Mouse (Mus musculus): ENCODE results near the gene Oscp1. TPM values are rescaled to one million over a fixed set of nuclear protein-coding genes. Genes with fewer than 3 reads are reported as not detected.

Oscp1 gene
- polyA plus RNA-seq, 1 experiment from 2014 or later, result 1.5 TPM

- peaks cover 17% of the 10 kb centered on the region for H3K4me1 ChIP-seq (replicated peaks)
- H3K27me3 ChIP-seq, result no peaks in the 10 kb centered on the region
- H3K9me3 ChIP-seq (replicated peaks), result no peaks in the 10 kb centered on the region
- ATAC-seq (ENCODE audit: low read depth), result no peak
- H3K4me3 ChIP-seq (replicated peaks), result no peak overlapping the region
- H3K4me2 ChIP-seq, result no peak overlapping the region
- no peak for DNase-seq
- WGBS (ENCODE audit: insufficient replicate concordance), result 64% methylated on average over 7 of the region's 7 CpGs
- H3K9ac ChIP-seq, result no peak overlapping the region
- H3K36me3 ChIP-seq, result peaks cover 67% of the 10 kb centered on the region
- H3K27ac ChIP-seq, result no peak overlapping the region
Measured at GRCm38 (mm10) chr4:126051617-126052016, 6.7 kb upstream of the Oscp1 start.

GRCm38 (mm10) chr4:126057207-126058133 is 895 bp upstream of the Oscp1 start:
- Histone ChIP-seq H3K9ac (peak overlapping the region; percentile 83), H3K4me3 (replicated peaks) (peak overlapping the region; percentile 80), H3K4me2 (peak overlapping the region; percentile 92), H3K27ac (peak overlapping the region; percentile 89), H3K27me3 (no peaks in the 10 kb centered on the region), H3K4me1 (replicated peaks) (peaks cover 25% of the 10 kb centered on the region), H3K36me3 (peaks cover 35% of the 10 kb centered on the region), H3K9me3 (replicated peaks) (no peaks in the 10 kb centered on the region)
- ATAC-seq (ENCODE audit: low read depth), result peak; percentile 41
- 8% methylated on average over 19 of the region's 19 CpGs for whole genome bisulfite sequencing (ENCODE audit: insufficient replicate concordance)
- DNase-seq, result no peak

GRCm38 (mm10) chr4:126058997-126059362 is 615 bp downstream of the Oscp1 start:
- Histone ChIP-seq H3K9ac (peak overlapping the region; percentile 71), H3K9me3 (replicated peaks) (no peaks in the 10 kb centered on the region), H3K4me3 (replicated peaks) (peak overlapping the region; percentile 80), H3K4me2 (peak overlapping the region; percentile 92), H3K4me1 (replicated peaks) (peaks cover 25% of the 10 kb centered on the region), H3K27ac (0 out of 2 replicates have a peak overlapping the region, but pooled peaks have one; percentile 3), H3K36me3 (peaks cover 23% of the 10 kb centered on the region), H3K27me3 (no peaks in the 10 kb centered on the region)
- DNase-seq (no peak), ATAC-seq (ENCODE audit: low read depth) (no peak)
- WGBS (ENCODE audit: insufficient replicate concordance), result 40% methylated on average over 9 of the region's 9 CpGs

GRCm38 (mm10) chr4:126062856-126063255 is 4.5 kb downstream of the Oscp1 start:
- WGBS (ENCODE audit: insufficient replicate concordance), result 52% methylated on average over 1 of the region's 1 CpGs
- no peaks in the 10 kb centered on the region for H3K36me3 ChIP-seq
- no peak overlapping the region for H3K9ac ChIP-seq
- H3K4me3 ChIP-seq (replicated peaks), result no peak overlapping the region
- DNase-seq (no peak), ATAC-seq (ENCODE audit: low read depth) (no peak)
- H3K27me3 ChIP-seq, result no peaks in the 10 kb centered on the region
- no peak overlapping the region for H3K27ac ChIP-seq
- H3K9me3 ChIP-seq (replicated peaks), result no peaks in the 10 kb centered on the region
- peaks cover 9% of the 10 kb centered on the region for H3K4me1 ChIP-seq (replicated peaks)
- no peak overlapping the region for H3K4me2 ChIP-seq

- DNase-seq (no peak), ATAC-seq (ENCODE audit: low read depth) (no peak)
- 71% methylated on average over 7 of the region's 7 CpGs for WGBS (ENCODE audit: insufficient replicate concordance)
- Histone ChIP-seq H3K9me3 (replicated peaks) (no peaks in the 10 kb centered on the region), H3K4me3 (replicated peaks) (no peak overlapping the region), H3K27ac (no peak overlapping the region), H3K36me3 (no peaks in the 10 kb centered on the region), H3K4me1 (replicated peaks) (no peaks in the 10 kb centered on the region), H3K4me2 (no peak overlapping the region), H3K9ac (no peak overlapping the region), H3K27me3 (no peaks in the 10 kb centered on the region)
Measured at GRCm38 (mm10) chr4:126065241-126065640, 6.9 kb downstream of the Oscp1 start.

- no peak overlapping the region for H3K4me3 ChIP-seq (replicated peaks)
- H3K9ac ChIP-seq, result no peak overlapping the region
- H3K4me2 ChIP-seq, result no peak overlapping the region
- no peaks in the 10 kb centered on the region for H3K27me3 ChIP-seq
- no peaks in the 10 kb centered on the region for H3K4me1 ChIP-seq (replicated peaks)
- no peak overlapping the region for H3K27ac ChIP-seq
- DNase-seq (no peak), ATAC-seq (ENCODE audit: low read depth) (no peak)
- 62% methylated on average over 15 of the region's 15 CpGs for WGBS (ENCODE audit: insufficient replicate concordance)
- H3K9me3 ChIP-seq (replicated peaks), result no peaks in the 10 kb centered on the region
- no peaks in the 10 kb centered on the region for H3K36me3 ChIP-seq
Measured at GRCm38 (mm10) chr4:126067401-126068077, 9.2 kb downstream of the Oscp1 start.

- Histone ChIP-seq H3K9me3 (replicated peaks) (no peaks in the 10 kb centered on the region), H3K36me3 (no peaks in the 10 kb centered on the region), H3K4me2 (no peak overlapping the region), H3K27ac (no peak overlapping the region), H3K27me3 (no peaks in the 10 kb centered on the region), H3K4me1 (replicated peaks) (no peaks in the 10 kb centered on the region), H3K9ac (no peak overlapping the region), H3K4me3 (replicated peaks) (no peak overlapping the region)
- ATAC-seq (ENCODE audit: low read depth) (no peak), DNase-seq (no peak)
- 58% methylated on average over 6 of the region's 6 CpGs for WGBS (ENCODE audit: insufficient replicate concordance)
Measured at GRCm38 (mm10) chr4:126068842-126069241, 10.5 kb downstream of the Oscp1 start.

GRCm38 (mm10) chr4:126077833-126078232 is 19.5 kb downstream of the Oscp1 start:
- ATAC-seq (ENCODE audit: low read depth), result no peak

GRCm38 (mm10) chr4:126079266-126079665 is 20.9 kb downstream of the Oscp1 start:
- ATAC-seq (ENCODE audit: low read depth) (no peak), DNase-seq (no peak)
- Histone ChIP-seq H3K9ac (no peak overlapping the region), H3K4me1 (replicated peaks) (peaks cover 10% of the 10 kb centered on the region), H3K9me3 (replicated peaks) (no peaks in the 10 kb centered on the region), H3K27ac (no peak overlapping the region), H3K4me3 (replicated peaks) (no peak overlapping the region), H3K27me3 (no peaks in the 10 kb centered on the region), H3K4me2 (no peak overlapping the region), H3K36me3 (no peaks in the 10 kb centered on the region)
- 61% methylated on average over 4 of the region's 4 CpGs for WGBS (ENCODE audit: insufficient replicate concordance)

More at GRCm38 (mm10) chr4:126077833-126078232, 19.5 kb downstream of the Oscp1 start:
- H3K9me3 ChIP-seq (replicated peaks), result no peaks in the 10 kb centered on the region
- no peaks in the 10 kb centered on the region for H3K36me3 ChIP-seq
- no peak overlapping the region for H3K4me2 ChIP-seq
- no peak for DNase-seq
- WGBS (ENCODE audit: insufficient replicate concordance), result 63% methylated on average over 6 of the region's 6 CpGs
- H3K27me3 ChIP-seq, result no peaks in the 10 kb centered on the region
- H3K27ac ChIP-seq, result no peak overlapping the region
- no peak overlapping the region for H3K4me3 ChIP-seq (replicated peaks)
- peaks cover under 1% of the 10 kb centered on the region for H3K4me1 ChIP-seq (replicated peaks)
- H3K9ac ChIP-seq, result no peak overlapping the region

- peaks cover 15% of the 10 kb centered on the region for H3K4me1 ChIP-seq (replicated peaks)
- H3K27ac ChIP-seq, result no peak overlapping the region
- no peak overlapping the region for H3K9ac ChIP-seq
- H3K4me3 ChIP-seq (replicated peaks), result no peak overlapping the region
- ATAC-seq (ENCODE audit: low read depth) (no peak), DNase-seq (no peak)
- no peaks in the 10 kb centered on the region for H3K36me3 ChIP-seq
- H3K9me3 ChIP-seq (replicated peaks), result no peaks in the 10 kb centered on the region
- WGBS (ENCODE audit: insufficient replicate concordance), result 72% methylated on average over 1 of the region's 1 CpGs
- no peak overlapping the region for H3K4me2 ChIP-seq
- H3K27me3 ChIP-seq, result no peaks in the 10 kb centered on the region
Measured at GRCm38 (mm10) chr4:126081601-126082000, 23.2 kb downstream of the Oscp1 start.

- H3K4me3 ChIP-seq (replicated peaks), result no peak overlapping the region
- H3K4me2 ChIP-seq, result no peak overlapping the region
- no peaks in the 10 kb centered on the region for H3K36me3 ChIP-seq
- DNase-seq (no peak), ATAC-seq (ENCODE audit: low read depth) (no peak)
- 40% methylated on average over 9 of the region's 9 CpGs for WGBS (ENCODE audit: insufficient replicate concordance)
- peaks cover 20% of the 10 kb centered on the region for H3K4me1 ChIP-seq (replicated peaks)
- no peak overlapping the region for H3K9ac ChIP-seq
- no peak overlapping the region for H3K27ac ChIP-seq
- no peaks in the 10 kb centered on the region for H3K27me3 ChIP-seq
- no peaks in the 10 kb centered on the region for H3K9me3 ChIP-seq (replicated peaks)
Measured at GRCm38 (mm10) chr4:126083021-126083420, 24.7 kb downstream of the Oscp1 start.

Measured in liver, embryonic 13.5 days (tissue).